Mouse (Mus musculus) heart, embryonic 10.5 days (tissue): Measurements from ENCODE around the gene Gdf3. TPM values are rescaled to one million over a fixed set of nuclear protein-coding genes. Genes with fewer than 3 reads are reported as not detected.

Experiments used
- polyA plus RNA-seq: library from polyadenylated mRNA; unstranded; fragments of >200 nt; fragmentation: Nextera tagmentation; extraction: Ambion mirVana; gene quantifications from 2 replicates; pipeline ENCODE4 v1.2.1, GENCODE M21; 2016

The Gdf3 gene
- polyA plus RNA-seq, 1 experiment from 2014 or later = 1.1 TPM

Other genes starting within 250 kb of the Gdf3 start
- 10.0 and 20.4 TPM in 2 replicates for gene Rimklb, start 111.3 kb downstream of the Gdf3 start, polyA plus RNA-seq
- gene Mfap5, start 104.2 kb downstream of the Gdf3 start, polyA plus RNA-seq = 1.6 and 2.3 TPM in 2 replicates
- gene Aicda, start 56.3 kb downstream of the Gdf3 start, polyA plus RNA-seq = not detected in 2 replicates
- gene Apobec1, start 7.6 kb downstream of the Gdf3 start, polyA plus RNA-seq = 0.43 and 0.64 TPM in 2 replicates
- gene Dppa3, start 16.3 kb upstream of the Gdf3 start, polyA plus RNA-seq = not detected in 2 replicates
- gene Nanog, start 97.4 kb upstream of the Gdf3 start, polyA plus RNA-seq = 0.20 and 0.57 TPM in 2 replicates
- gene Slc2a3, start 191.6 kb upstream of the Gdf3 start, polyA plus RNA-seq = 55.8 and 85.3 TPM in 2 replicates
- gene Foxj2, start 209.8 kb upstream of the Gdf3 start, polyA plus RNA-seq = 4.8 and 4.9 TPM in 2 replicates
- 0.74 and 0.85 TPM in 2 replicates for gene C3ar1, start 246.1 kb upstream of the Gdf3 start, polyA plus RNA-seq